Mouse (Mus musculus) MEL-GATA-1-ER (cell line): ENCODE measurements around the gene Mgst2.

Experiments used
- DNase-seq: peaks from one replicate; pipeline ENCODE4 v3.0.0-alpha.2; 2012; ENCODE audit warnings: low read depth; ENCODE audit errors: extremely low read depth

Mgst2 gene

DNA sequence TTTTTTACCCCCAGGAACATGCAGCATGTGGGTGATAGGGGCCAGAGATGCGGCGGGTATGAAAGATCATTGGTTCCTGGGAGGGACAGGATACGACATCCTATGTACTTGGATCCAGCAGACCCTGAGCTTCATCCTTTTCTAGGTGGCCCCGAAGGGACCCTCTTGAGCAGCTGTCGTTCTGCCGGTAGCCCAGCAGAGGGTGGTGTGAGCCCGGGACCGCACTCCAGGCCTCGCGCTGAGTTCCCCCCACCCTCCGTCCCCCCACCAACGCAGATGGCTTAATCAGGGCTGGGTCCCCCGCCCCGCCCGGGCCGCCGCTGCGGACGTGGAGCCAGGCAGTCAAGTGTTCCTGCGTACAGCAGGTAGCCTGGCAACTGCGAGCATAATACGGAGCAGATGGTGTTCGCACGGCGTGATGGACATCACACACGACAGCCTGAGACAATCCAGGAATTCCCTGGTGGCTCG is 41.2 kb downstream of the Mgst2 start:
- DNase-seq = no peak

DNA sequence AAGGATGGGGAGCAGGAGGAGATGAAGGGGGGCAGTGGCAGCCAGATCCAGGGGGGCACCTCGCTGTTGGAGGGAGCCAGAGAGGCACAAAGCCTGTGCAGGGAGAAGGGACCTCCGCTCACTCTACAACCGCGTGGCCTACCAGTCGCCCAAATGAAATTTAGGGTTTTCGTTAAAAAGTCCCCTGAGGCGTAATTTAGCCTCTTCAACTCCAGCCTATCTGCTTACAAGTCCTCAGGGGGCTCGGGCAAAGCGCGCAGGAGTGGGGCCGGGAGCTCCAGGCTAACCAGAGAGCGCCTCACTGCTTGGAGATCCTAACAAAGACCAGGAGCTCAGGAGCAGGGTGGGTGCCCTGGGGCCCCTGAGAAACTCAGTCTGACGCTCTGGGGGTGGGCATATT is 41.8 kb downstream of the Mgst2 start:
- DNase-seq = no peak

DNA sequence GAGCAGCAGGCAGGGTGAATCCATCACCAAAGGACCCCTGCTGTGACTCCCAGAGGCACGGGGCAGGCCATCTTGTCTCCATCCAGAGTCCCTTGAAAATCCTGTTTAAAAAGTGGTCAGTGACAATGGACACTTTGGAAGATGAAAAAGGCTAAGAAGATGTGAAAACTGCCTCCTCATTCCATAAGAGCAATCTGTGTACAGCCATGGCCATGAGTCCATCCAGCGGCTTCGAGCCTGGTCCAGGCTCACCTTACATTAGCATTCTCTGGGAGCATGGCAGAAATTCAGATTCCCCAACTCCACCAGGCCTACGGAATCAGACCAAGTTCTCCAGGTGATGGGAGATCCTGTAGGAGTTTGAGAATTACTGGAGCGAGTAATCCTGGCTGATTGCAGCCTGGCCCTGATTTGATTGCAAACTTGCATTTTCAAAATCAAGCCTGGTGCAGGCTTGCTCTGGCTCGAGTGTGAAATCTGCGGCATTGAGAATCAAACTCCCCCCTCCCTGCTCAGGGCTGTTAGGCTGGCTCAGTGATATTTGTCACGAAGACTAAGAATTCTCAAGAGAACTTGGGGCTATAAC is 42.6 kb downstream of the Mgst2 start:
- no peak for DNase-seq

DNA sequence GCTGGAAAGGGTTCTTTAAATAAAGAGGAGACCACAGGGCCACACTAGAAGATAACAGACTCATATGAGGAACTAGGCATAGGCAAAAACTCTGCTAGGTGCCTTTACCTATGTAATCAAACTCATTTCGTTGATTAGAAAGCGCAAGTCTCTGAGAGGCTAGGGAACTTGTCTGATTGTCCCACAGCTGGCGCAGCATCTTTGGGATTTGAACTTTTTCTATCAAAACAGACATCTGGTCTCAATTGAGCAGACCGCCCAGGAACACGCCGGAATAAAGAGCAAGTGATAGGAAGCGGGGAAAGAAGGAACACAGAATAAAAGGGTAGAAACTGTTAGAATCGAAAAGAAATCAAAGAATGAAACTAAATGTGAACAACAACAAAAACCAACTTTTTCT is 43.3 kb downstream of the Mgst2 start:
- DNase-seq = no peak

DNA sequence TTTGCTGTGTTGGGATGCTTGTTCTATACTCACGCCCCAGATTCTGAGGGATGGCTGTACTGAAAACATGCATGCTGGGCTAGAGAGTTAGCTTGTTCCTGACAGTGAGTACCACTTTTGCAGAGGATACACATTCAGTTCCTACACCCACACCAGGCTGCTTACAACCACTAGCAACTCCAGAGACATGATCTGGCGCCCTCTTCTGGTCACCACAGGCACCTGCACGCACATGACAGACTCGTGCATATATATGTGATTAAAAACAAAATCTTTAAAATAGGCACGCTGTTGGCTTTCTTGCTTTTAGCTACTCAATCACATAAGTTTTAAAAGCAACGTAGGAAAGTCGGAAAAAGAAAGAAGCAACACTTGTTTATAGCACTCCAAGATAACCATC is 45.1 kb downstream of the Mgst2 start:
- no peak for DNase-seq

DNA sequence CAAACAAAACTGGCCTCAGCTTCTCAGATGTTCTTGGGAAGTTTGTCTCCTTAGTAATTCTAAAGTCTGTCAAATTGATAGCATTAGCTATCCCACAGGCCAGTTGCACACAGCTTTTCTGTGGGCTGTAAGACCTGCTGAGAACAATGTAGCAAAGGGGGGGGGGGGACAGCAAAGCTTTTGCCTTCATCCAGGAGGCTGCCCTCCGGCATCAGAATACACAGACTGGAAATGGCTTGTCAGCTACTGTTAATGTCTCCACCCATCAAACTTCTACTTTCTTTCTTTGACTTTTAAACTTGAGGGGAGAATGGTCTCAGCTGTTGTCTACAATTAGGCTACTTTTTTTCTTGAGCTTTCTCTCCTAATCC is 48.2 kb downstream of the Mgst2 start:
- DNase-seq = no peak

DNA sequence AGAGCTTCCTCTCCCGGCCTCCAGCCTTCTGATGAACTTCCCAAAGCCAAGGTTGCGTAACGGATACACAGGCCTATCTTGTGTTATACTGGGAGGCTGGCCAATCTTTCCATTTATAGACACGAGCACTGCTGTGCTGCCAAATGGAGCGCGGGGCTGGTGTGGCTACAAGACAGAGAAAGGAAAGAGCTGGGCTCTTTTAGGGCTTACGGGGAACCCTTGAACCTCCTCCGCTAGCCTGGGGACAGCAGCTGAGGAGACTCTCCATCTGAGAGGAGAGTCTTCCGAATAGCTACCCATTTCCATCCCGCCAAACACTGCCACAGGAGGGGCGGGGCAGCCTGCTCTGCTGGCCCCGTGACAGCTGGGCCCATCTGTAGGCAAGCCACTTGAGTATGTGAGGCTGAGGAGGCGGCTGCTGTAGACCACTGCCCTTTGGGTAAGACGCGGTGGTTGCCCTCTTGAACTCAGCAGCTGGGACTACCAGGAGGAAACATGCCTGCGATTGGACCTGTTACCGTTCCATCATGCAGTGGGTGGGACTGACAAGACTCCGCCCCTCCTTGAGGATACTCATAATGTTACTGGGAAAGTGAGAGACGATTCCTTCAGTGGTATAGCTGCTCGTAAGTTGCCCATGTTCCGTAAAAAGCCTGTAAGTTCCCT is 48.7 kb downstream of the Mgst2 start:
- peak; percentile 75 for DNase-seq

DNA sequence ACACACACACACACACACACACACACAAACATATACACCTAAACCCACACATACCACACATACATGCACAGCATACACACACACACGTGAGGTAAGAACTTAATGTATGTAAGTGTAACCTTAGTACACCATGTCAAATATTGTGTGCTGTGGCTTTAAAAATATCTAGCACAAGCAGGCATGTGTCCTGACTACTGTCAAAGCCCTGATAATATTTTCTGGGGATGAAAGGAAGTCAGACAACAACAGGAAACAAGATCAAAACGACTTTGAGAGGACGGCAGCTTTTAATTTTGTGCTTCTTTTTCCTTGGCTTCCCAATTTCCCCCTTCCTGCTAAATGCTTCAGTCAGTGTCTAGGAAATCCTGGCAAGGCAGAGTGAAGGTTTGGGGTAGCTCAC is 52.2 kb downstream of the Mgst2 start:
- DNase-seq = no peak

DNA sequence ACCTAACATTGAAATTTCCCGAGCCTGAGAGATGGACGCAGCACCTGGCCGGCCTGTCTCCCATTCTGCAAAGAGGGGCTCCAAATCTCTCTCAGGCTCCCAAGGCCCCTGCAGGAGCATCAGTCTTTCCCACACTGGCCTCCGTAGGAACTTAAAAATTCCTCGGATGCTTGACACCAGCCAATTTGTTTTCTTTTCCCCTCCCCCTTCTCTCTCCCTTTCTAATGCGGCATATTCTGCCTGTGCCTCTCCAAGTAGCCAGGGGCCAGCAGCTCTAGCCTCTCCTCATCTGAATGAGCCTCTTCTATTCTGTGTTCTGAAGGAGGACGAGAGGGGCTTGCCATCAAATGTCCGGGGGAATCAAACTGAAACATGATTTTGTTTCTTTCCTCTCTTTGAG is 53.1 kb downstream of the Mgst2 start:
- DNase-seq = no peak

DNA sequence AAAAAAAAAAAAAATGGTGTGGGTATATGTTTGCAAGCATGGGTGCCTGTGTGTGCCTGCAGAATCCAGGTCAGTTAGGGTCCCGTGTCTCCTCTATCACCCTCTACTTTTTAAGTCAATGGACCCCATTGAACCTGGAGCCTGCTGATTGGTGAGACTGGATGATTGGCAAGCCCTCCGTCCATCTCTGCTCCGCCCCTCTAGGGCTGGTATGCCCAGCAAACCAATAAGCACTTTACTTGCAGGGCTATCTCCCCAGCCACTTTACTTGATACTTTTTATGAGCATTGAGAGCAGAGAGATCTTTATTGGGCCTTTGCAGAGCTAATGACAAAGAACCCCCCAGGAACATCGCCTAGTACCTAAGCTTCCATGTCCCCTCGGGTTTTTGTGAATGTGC is 54.3 kb downstream of the Mgst2 start:
- no peak for DNase-seq

DNA sequence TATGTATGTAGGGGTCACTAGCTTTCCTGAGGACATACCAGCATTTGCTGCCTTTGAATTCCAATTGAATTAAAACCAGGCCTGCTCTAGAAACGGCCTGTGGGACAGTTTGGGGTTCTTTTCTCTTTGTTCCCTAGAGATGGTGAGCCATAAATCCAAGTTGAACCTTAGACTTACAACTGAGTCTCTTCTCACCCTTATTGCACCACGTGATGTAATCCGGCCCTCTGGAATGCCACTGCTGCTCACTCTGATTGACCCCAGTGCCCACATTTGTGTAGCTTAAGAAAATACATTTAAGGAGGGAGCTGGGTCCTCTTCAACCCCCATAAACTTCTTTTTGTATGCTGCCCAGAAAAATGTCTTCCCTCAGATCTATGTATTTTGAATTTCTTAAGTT is 57.3 kb downstream of the Mgst2 start:
- DNase-seq = no peak

DNA sequence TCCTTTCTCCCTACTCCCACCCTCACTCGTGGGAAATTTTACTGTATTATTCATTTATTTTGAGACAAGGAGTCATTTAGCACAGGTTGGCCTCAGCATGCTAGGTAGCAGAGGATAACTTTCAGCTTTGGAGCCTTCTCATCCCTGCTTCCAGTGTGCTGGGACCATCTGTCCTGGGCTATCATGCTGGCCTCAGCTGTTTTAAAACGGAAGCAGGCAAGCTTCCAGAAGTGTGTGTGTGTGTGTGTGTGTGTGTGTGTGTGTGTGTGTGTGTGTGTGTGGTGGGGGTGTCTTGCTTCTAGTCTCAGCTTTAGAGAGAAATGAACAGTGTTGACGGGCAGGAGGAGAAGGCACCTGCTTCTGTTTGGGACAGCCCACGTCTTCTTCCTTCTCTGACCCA is 57.7 kb downstream of the Mgst2 start:
- no peak for DNase-seq

DNA sequence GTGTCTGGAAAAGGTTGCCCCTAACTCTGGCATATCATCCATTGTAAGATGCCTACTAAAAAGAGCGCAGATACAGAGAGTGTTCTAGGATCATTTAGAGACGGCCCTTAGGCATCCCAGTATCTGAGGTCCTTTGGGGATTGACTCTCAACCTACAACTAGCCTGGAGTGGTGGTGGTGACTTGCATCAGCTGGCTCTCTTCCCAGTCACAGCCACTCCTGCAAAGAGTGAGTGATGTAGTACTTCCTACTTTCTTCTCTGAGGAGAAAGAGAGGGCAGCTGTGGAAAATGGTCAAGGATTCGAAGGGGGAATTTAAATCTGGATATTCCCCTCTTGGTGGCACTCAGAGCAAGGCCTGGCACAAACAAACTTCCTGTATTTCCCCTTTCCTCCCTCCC is 59.2 kb downstream of the Mgst2 start:
- DNase-seq = no peak

DNA sequence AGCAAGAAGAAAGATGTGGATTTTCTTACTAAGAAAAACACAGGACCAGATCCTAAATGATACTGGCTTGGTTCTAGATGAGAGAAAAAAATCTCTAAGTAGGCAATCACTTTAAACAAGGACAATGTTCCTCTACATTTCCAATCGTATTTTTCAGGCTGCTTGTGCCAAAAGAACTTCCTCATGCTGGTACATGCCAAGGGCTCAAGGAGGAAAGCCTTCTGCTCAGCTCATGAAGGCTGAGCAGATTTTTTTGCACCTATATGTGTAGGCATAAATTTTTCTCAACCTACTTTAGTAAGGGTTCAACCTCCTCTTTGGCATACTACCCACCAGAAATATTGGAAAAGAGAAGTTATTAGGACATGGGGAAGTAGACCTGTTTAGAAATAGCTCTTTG is 59.8 kb downstream of the Mgst2 start:
- DNase-seq = no peak

DNA sequence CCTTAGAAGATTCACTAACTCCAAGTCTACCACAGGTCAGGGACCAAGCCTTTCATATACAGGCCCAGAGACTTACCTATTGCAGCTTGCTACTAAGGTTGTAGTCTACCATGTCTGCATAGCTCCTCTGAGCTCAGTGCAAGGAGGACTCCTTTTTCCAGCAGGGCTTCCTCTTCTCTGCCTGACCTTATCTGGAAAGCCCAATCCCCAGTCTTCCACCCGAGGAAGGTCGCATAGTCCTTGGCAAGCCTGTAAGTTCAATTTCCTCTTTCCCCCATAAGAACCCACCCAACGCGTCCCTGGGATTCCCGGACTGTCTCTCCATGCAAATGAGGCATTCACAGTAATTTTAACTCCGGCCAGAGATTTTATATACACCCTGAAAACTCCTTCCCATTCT is 66.1 kb downstream of the Mgst2 start:
- no peak for DNase-seq

DNA sequence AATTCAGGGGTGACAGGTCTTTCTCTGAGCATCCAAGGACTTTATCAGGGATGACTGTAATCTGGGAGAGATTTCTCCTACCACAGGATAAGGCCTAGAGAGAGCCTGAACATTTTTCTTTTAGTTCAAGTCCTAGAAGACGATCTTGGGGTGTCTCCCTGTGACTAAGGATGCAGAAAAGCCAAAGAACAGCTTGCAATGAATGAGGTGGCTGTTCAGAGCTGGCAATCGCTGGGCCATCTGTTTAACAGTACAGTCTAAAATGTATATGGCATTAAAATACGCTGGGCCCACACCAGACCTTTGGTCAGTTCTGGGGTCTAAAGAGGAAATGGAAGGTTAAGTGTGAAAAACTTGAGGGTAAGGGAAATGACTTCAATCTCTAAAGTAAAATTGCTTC is 67.3 kb downstream of the Mgst2 start:
- DNase-seq = no peak

DNA sequence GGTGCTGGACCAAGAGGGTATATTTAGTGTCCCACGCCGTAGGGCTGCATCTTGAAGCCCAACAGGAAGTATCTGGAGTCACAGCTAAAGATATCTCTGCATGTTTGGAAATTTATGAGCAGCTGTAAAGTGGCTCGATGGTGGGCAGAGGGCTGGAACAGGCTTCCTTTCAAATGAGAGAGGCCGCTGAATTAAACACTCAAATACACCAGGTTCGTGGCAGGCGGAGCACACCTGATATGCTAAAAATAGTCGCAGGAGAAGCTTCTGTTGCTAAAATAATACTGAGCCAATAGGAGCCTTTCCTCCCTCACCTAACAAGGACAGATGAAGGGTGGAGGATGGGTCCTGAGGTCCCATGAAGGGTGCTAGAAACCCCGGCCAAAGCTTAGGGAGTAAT is 67.8 kb downstream of the Mgst2 start:
- DNase-seq = no peak

DNA sequence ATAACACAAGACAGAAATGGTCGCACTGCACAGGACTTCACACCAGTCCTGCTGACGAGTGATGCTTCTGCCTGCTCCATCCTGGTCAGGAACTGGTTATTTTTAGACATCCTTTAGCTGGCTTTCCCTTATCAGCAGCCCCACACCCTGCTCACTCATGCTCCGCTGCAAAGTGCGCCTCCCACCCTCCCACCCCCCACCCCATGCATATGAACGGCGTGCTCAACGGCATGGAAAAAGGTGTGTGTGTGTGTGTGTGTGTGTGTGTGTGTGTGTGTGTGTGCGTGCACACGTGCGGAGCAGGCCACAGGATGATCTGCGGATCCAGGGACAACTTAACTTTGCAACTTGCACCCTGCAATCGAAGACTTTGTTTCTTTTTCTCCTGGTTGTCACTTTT is 68.3 kb downstream of the Mgst2 start:
- DNase-seq = peak; percentile 88

DNA sequence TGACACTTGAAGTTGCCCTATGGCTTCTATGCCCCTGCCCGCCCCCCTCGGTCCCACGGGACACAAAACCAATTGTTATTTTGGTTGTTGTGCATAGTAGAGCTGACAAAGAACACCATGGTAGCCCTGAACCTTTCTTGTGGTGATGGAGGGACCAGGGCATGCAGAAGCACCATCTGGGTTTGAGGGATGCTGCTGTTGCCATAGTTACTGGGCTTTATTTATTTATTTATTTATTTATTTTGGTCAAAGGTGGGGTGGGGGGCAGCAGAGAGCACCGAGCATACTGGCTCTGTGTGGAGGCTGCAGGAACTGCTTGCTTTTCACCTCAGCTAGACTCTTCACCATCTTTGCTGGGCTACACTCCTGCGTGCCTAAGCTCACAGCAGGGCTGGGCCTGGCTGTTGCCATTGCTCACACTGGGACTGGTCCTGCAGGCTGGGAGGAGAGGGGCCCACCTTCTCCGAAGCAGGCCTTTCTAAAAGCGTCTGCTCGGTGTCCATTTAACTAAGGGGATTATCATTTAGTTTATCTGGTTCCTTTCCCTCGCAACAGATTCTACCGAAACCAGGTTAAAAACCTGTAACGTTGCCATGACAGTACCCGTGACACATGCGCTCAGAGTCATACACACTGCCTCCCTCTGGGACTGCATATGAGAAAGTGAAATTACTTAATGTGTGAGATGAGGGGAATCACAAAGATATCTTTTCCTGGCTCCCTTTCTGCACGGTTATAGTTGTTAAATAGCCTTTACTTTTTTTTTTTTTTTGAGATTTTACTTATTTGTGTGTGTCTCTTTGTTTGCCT is 69.2 kb downstream of the Mgst2 start:
- no peak for DNase-seq

DNA sequence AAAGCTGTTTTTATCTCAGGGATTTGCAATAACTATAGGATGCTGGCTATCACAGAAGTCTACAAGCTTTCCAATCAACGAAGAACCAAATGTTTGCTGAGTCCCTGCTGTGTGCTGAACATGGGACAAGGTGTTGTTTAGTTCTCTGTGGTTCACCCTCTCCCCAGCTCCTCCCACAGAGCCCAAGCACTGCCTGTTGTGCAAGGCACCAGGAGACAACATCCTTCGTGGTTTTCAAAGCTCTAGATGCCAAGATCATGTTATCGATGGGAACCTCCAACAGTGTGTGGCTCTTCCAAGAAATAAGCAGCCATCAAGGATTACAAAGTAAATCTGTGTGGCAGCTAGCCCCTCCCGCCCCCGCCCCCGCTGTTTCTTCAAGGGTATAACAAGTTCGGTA is 70.5 kb downstream of the Mgst2 start:
- DNase-seq = no peak

DNA sequence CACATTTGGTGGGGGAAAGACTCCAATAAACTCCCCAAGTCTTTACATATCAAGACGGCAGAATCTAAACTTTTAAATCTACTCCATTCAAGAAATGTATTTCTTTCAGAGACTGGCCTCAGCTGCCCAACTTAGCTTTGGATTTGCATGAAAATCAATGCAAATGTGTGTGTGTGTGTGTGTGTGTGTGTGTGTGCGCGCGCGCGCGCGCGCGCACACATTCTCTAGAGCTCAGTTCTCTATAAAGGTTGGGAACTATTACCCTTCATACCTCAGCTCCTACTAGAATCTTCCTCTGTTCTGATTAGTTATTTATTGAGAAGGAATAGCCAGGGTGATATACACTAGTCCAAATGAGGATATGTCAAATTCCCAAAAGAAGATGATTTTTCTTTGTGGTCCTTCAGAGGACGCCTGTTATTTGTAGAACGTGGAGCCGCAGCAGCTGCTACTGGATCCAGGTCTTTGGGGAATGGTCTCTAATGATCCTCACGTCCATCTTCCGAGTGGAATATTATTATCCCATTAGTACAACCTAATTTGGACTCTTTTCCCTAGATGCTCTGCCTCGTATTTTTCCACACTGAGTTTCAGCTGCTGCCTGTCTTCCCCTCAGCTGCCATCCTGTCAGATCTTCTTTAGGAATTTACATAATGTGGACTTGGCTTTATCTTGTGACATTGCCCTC is 71.9 kb downstream of the Mgst2 start:
- DNase-seq = no peak
